Mouse (Mus musculus): ENCODE results near the gene Astn2. TPM values are rescaled to one million over a fixed set of nuclear protein-coding genes. Genes with fewer than 3 reads are reported as not detected.

The Astn2 gene
- polyA plus RNA-seq, 1 experiment, result not detected

DNA sequence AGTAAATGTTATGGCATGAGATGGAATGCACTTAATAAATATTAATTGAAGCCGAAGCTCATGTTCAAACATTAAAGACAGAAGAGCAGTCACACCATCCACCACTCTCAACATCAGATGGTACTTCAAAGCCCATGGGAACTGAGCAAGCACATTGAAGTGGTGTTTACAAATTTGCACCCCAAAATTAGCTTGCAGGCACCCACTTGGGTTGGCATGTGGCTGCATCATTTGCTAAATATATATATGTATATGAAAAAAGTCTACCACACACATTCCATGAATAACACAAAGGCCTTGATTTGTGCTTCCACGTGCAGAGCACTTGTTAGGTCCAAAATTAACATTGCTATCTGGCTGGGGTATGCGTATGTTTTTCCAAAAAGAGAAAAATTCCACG lies 140.4 kb downstream of the Astn2 start:
- H3K79me2 ChIP-seq (ENCODE audit: control insufficient read depth, insufficient read depth), result no peaks in the 10 kb centered on the region
- H3K36me3 ChIP-seq (ENCODE audit: control insufficient read depth, insufficient read depth), result no peaks in the 10 kb centered on the region
- H3ac ChIP-seq (ENCODE audit: control insufficient read depth, insufficient read length), result no peak overlapping the region
- TF ChIP-seq USF1 (IDR thresholded peaks at IDR 0.05; ENCODE audit: low read depth) (no peak), E2F4 (IDR thresholded peaks at IDR 0.05; ENCODE audit: insufficient read depth) (no peak), TCF3 (IDR thresholded peaks at IDR 0.05; ENCODE audit: insufficient read length, low read depth) (no peak), MAX (IDR thresholded peaks at IDR 0.05; ENCODE audit: low read depth) (no peak), CEBPB (IDR thresholded peaks at IDR 0.05; ENCODE audit: insufficient read depth, poor library complexity, severe bottlenecking) (no peak), SRF (IDR thresholded peaks at IDR 0.05; ENCODE audit: control insufficient read depth, insufficient read length, low read depth) (no peak), MYOD1 (IDR thresholded peaks at IDR 0.05; ENCODE audit: control insufficient read depth in 1 of 3, insufficient read length in 2 of 3, low read depth in 2 of 3) (no peak), TCF12 (IDR thresholded peaks at IDR 0.05; ENCODE audit: insufficient read depth, poor library complexity, severe bottlenecking) (no peak), MYOG (IDR thresholded peaks at IDR 0.05; ENCODE audit: control insufficient read depth in 1 of 3, insufficient read depth in 1 of 3, insufficient read length in 2 of 3, low read depth in 2 of 3) (no peak), POLR2AphosphoS2 (IDR thresholded peaks at IDR 0.05; ENCODE audit: insufficient read length, low read depth) (no peak), POLR2A (IDR thresholded peaks at IDR 0.05; ENCODE audit: insufficient read length, low read depth) (no peak), REST (IDR thresholded peaks at IDR 0.05; ENCODE audit: insufficient read depth, insufficient read length) (no peak)
- H3K27me3 ChIP-seq (ENCODE audit: control insufficient read depth, insufficient read depth, insufficient read length), result no peaks in the 10 kb centered on the region
- H3K4me2 ChIP-seq (ENCODE audit: low read depth), result no peak overlapping the region
- no peak overlapping the region for H3K4me3 ChIP-seq

DNA sequence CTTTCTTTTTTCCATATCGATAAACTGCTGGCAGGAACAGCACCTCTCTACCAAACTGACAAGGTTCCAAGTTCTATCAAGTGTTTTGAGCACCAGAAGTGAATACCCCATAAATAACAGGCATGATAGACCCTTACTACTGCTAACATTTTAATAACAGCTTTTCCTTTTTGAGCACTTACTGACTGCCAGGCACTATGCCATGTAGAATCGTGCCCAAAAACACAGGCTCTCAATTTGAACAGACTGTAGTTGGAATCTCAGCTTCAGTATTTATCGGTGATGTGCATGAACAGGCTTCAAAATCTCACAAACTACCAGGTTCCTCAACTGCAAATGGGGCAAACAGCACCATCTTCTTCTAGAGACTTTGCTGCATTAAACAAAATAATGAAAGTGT lies 143.1 kb downstream of the Astn2 start:
- Histone ChIP-seq H3K27me3 (ENCODE audit: control insufficient read depth, insufficient read depth, insufficient read length) (no peaks in the 10 kb centered on the region), H3K79me2 (ENCODE audit: control insufficient read depth, insufficient read depth) (no peaks in the 10 kb centered on the region), H3ac (ENCODE audit: control insufficient read depth, insufficient read length) (no peak overlapping the region), H3K4me3 (no peak overlapping the region), H3K36me3 (ENCODE audit: control insufficient read depth, insufficient read depth) (no peaks in the 10 kb centered on the region), H3K4me2 (ENCODE audit: low read depth) (no peak overlapping the region)
- no peak for TF ChIP-seq TCF3 (IDR thresholded peaks at IDR 0.05; ENCODE audit: insufficient read length, low read depth)
- no peak for TF ChIP-seq SRF (IDR thresholded peaks at IDR 0.05; ENCODE audit: control insufficient read depth, insufficient read length, low read depth)
- TF ChIP-seq REST (IDR thresholded peaks at IDR 0.05; ENCODE audit: insufficient read depth, insufficient read length), result no peak
- no peak for TF ChIP-seq MAX (IDR thresholded peaks at IDR 0.05; ENCODE audit: low read depth)
- TF ChIP-seq MYOD1 (IDR thresholded peaks at IDR 0.05; ENCODE audit: control insufficient read depth in 1 of 3, insufficient read length in 2 of 3, low read depth in 2 of 3), result no peak
- no peak for TF ChIP-seq TCF12 (IDR thresholded peaks at IDR 0.05; ENCODE audit: insufficient read depth, poor library complexity, severe bottlenecking)
- TF ChIP-seq USF1 (IDR thresholded peaks at IDR 0.05; ENCODE audit: low read depth), result no peak
- no peak for TF ChIP-seq MYOG (IDR thresholded peaks at IDR 0.05; ENCODE audit: control insufficient read depth in 1 of 3, insufficient read depth in 1 of 3, insufficient read length in 2 of 3, low read depth in 2 of 3)
- TF ChIP-seq POLR2AphosphoS2 (IDR thresholded peaks at IDR 0.05; ENCODE audit: insufficient read length, low read depth), result no peak
- no peak for TF ChIP-seq POLR2A (IDR thresholded peaks at IDR 0.05; ENCODE audit: insufficient read length, low read depth)

DNA sequence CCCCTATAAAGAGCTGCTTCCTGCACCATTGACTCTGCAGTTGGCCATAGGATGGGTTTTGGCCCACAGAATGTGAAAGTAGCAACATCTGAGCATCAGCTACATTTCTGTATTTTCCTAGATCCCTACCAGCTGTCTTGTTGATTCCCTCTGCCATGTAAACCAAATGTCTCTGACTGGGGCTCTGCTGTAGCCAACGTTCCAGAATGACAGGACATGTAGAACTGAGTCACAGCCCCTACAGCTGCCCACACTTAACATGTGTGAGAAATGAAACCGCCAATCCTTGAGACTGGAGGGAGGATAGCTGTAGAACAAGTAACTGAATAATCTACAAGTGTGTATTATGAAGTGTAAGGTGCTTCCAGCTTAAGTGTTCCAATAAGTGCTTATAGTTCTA lies 145.5 kb downstream of the Astn2 start:
- H3K27me3 ChIP-seq (ENCODE audit: control insufficient read depth, insufficient read depth, insufficient read length), result no peaks in the 10 kb centered on the region
- no peak for TF ChIP-seq USF1 (IDR thresholded peaks at IDR 0.05; ENCODE audit: low read depth)
- TF ChIP-seq MYOD1 (IDR thresholded peaks at IDR 0.05; ENCODE audit: control insufficient read depth in 1 of 3, insufficient read length in 2 of 3, low read depth in 2 of 3), result no peak
- no peaks in the 10 kb centered on the region for H3K36me3 ChIP-seq (ENCODE audit: control insufficient read depth, insufficient read depth)
- no peaks in the 10 kb centered on the region for H3K79me2 ChIP-seq (ENCODE audit: control insufficient read depth, insufficient read depth)
- H3K4me3 ChIP-seq, result no peak overlapping the region
- H3K4me2 ChIP-seq (ENCODE audit: low read depth), result no peak overlapping the region
- H3ac ChIP-seq (ENCODE audit: control insufficient read depth, insufficient read length), result no peak overlapping the region

DNA sequence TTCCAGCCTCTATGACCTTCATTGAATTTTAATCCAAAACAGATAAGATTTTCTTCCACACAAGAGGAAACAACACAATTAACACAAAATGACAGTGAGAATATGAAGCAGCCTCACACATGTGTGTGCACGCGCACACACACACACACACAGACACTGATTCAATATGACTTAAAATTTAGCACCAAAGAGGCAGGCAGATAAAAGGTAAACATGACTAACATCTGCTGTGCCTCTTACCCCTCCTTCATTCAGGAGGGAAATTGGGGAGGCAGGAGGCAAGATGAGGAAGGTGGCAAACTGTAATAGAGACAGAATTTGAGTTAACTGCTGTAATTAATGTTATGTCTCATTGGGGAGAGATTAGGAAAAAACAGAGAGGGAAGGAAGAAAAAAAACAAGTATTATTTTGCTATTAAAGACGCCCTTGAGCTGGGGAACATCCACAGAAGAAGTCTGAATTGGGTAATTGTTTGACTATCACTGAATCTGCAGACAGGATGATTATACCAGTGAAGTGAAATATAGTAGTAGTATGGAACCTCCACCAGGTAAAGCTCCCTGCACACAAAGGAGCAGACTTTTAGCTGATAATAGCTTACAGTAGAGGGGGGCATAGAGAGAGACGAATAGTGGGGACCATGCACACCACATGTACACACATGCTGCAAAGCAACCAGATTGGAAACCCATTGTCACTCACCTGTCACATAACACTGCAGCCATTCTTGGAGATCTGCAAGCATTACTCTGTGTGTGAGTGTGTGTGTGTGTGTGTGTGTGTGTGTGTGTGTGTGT lies 149.5 kb downstream of the Astn2 start:
- H3K27me3 ChIP-seq (ENCODE audit: control insufficient read depth, insufficient read depth, insufficient read length), result no peaks in the 10 kb centered on the region

DNA sequence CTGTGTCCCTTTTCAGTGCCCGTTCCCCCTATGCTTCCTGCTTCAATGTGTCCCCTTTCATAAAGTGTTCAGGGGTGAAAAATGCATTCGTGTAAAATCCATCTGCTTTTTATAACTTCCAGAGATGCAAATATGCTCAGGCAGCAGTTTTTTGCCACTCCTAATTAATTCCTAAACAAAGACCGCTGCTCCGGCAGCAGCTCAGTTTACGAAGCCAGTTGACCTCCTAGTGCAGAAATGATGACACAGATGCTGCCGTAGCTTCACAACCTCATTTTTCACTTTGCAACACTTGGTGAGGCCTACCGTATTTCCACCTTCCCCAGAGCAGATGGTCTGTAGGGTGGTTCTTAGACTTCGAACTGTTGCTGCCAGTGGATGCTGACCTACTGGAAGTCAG lies 155.9 kb downstream of the Astn2 start:
- no peak overlapping the region for H3ac ChIP-seq (ENCODE audit: control insufficient read depth, insufficient read length)
- no peaks in the 10 kb centered on the region for H3K79me2 ChIP-seq (ENCODE audit: control insufficient read depth, insufficient read depth)
- H3K27me3 ChIP-seq (ENCODE audit: control insufficient read depth, insufficient read depth, insufficient read length), result no peaks in the 10 kb centered on the region
- no peaks in the 10 kb centered on the region for H3K36me3 ChIP-seq (ENCODE audit: control insufficient read depth, insufficient read depth)
- TF ChIP-seq MYOG (IDR thresholded peaks at IDR 0.05; ENCODE audit: control insufficient read depth in 1 of 3, insufficient read depth in 1 of 3, insufficient read length in 2 of 3, low read depth in 2 of 3), result no peak
- no peak for TF ChIP-seq E2F4 (IDR thresholded peaks at IDR 0.05; ENCODE audit: insufficient read depth)
- no peak for TF ChIP-seq CEBPB (IDR thresholded peaks at IDR 0.05; ENCODE audit: insufficient read depth, poor library complexity, severe bottlenecking)
- TF ChIP-seq POLR2AphosphoS2 (IDR thresholded peaks at IDR 0.05; ENCODE audit: insufficient read length, low read depth), result no peak
- TF ChIP-seq REST (IDR thresholded peaks at IDR 0.05; ENCODE audit: insufficient read depth, insufficient read length), result no peak
- TF ChIP-seq MAX (IDR thresholded peaks at IDR 0.05; ENCODE audit: low read depth), result no peak
- TF ChIP-seq SRF (IDR thresholded peaks at IDR 0.05; ENCODE audit: control insufficient read depth, insufficient read length, low read depth), result no peak
- TF ChIP-seq TCF12 (IDR thresholded peaks at IDR 0.05; ENCODE audit: insufficient read depth, poor library complexity, severe bottlenecking), result no peak
- no peak for TF ChIP-seq MYOD1 (IDR thresholded peaks at IDR 0.05; ENCODE audit: control insufficient read depth in 1 of 3, insufficient read length in 2 of 3, low read depth in 2 of 3)
- TF ChIP-seq USF1 (IDR thresholded peaks at IDR 0.05; ENCODE audit: low read depth), result no peak
- TF ChIP-seq POLR2A (IDR thresholded peaks at IDR 0.05; ENCODE audit: insufficient read length, low read depth), result no peak
- no peak for TF ChIP-seq TCF3 (IDR thresholded peaks at IDR 0.05; ENCODE audit: insufficient read length, low read depth)
- no peak overlapping the region for H3K4me2 ChIP-seq (ENCODE audit: low read depth)
- no peak overlapping the region for H3K4me3 ChIP-seq

More for the DNA sequence above, 149.5 kb downstream of the Astn2 start:
- H3K79me2 ChIP-seq (ENCODE audit: control insufficient read depth, insufficient read depth), result no peaks in the 10 kb centered on the region
- no peak overlapping the region for H3K4me3 ChIP-seq
- TF ChIP-seq POLR2A (IDR thresholded peaks at IDR 0.05; ENCODE audit: insufficient read length, low read depth), result no peak
- TF ChIP-seq CEBPB (IDR thresholded peaks at IDR 0.05; ENCODE audit: insufficient read depth, poor library complexity, severe bottlenecking), result no peak
- no peak for TF ChIP-seq MYOD1 (IDR thresholded peaks at IDR 0.05; ENCODE audit: control insufficient read depth in 1 of 3, insufficient read length in 2 of 3, low read depth in 2 of 3)
- no peak for TF ChIP-seq USF1 (IDR thresholded peaks at IDR 0.05; ENCODE audit: low read depth)
- no peak for TF ChIP-seq REST (IDR thresholded peaks at IDR 0.05; ENCODE audit: insufficient read depth, insufficient read length)
- no peak for TF ChIP-seq TCF12 (IDR thresholded peaks at IDR 0.05; ENCODE audit: insufficient read depth, poor library complexity, severe bottlenecking)
- TF ChIP-seq TCF3 (IDR thresholded peaks at IDR 0.05; ENCODE audit: insufficient read length, low read depth), result no peak
- no peak for TF ChIP-seq MYOG (IDR thresholded peaks at IDR 0.05; ENCODE audit: control insufficient read depth in 1 of 3, insufficient read depth in 1 of 3, insufficient read length in 2 of 3, low read depth in 2 of 3)
- H3K36me3 ChIP-seq (ENCODE audit: control insufficient read depth, insufficient read depth), result no peaks in the 10 kb centered on the region
- no peak overlapping the region for H3K4me2 ChIP-seq (ENCODE audit: low read depth)
- no peak overlapping the region for H3ac ChIP-seq (ENCODE audit: control insufficient read depth, insufficient read length)

Measured in myocyte (in vitro differentiated cells).